Mouse (Mus musculus): ENCODE measurements at regions not wholly inside any gene's neighbourhood (a gene's known extent, or its start where the extent isn't known, plus 50 kb on each side); places are given as distances from the start of the nearest gene placed in this dataset.

DNA sequence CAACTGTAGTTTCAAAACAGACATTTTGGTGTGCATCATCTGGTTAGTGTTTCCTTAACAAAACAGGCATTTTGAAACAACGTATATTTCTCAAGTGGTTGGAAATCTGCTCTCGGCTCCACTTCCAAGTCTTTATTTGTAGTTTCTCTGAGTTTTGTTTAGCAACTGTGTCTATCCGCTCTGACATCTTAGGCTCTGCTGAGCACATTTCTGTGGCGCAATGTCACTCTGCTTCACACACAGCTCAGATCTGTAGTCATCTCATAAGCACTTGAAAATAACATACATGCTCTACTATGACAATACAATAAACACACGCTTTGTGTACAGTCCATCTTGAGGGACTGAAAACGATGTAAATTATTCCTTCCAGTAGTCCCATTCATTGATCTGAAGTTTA lies 135.9 kb downstream of the Wdr11 start:
- no peak overlapping the region for H3K4me3 ChIP-seq (ENCODE audit: low read depth, low read length)
- H3K36me3 ChIP-seq (replicated peaks) = no peaks in the 10 kb centered on the region
- no peaks in the 10 kb centered on the region for H3K4me1 ChIP-seq (ENCODE audit: insufficient read depth, low read depth, low read length)
- no peak for TF ChIP-seq GATA1 (IDR thresholded peaks at IDR 0.05; ENCODE audit: borderline replicate concordance, low read length)
- TF ChIP-seq GATA2 (IDR thresholded peaks at IDR 0.05; ENCODE audit: borderline replicate concordance, low read depth, low read length) = no peak
- no peak for TF ChIP-seq POLR2AphosphoS5 (IDR thresholded peaks at IDR 0.05; ENCODE audit: insufficient replicate concordance, low read depth, low read length)
- no peak for TF ChIP-seq TAL1 (conservative IDR thresholded peaks at IDR 0.05; ENCODE audit: low read depth, low read length)
- TF ChIP-seq CTCF (IDR thresholded peaks at IDR 0.05; ENCODE audit: low read depth, low read length) = no peak
- DNase-seq (ENCODE audit: low spot score) (no peak), ATAC-seq (ENCODE audit: extremely low read depth, insufficient number of reproducible peaks, low FRiP score, poor library complexity, severe bottlenecking) (no peak)
- H3K9me3 ChIP-seq (replicated peaks) = peaks cover 25% of the 10 kb centered on the region
- H3K27me3 ChIP-seq (ENCODE audit: insufficient read depth, low read length) = no peaks in the 10 kb centered on the region

DNA sequence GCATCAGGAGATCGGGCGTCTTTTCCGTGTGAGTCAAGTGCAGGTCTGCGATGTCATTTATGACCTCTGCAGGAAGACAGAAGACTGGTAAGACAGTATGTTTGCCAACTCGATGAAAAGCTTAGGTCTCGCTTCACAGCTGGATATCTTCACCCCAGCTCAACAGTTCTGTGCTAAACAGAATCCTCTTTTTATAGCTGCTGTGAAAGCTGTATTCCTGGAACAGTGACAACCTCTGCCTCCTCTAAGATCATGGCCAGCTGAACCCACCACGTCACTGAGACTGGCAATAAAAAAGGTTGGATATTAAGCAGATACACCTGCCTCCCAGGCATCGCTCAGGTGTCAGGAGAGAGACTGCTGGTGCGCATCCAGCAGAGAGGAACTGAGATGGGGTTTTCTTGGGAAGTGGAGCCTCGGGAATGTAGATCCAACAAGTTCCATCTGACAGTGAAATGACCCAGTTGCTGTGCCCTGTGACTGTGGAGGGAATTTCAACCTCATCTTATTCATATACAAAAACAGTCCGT lies 138.1 kb downstream of the Wdr11 start:
- TF ChIP-seq GATA2 (IDR thresholded peaks at IDR 0.05; ENCODE audit: borderline replicate concordance, low read depth, low read length) (no peak), TAL1 (conservative IDR thresholded peaks at IDR 0.05; ENCODE audit: low read depth, low read length) (no peak), GATA1 (IDR thresholded peaks at IDR 0.05; ENCODE audit: borderline replicate concordance, low read length) (no peak), POLR2AphosphoS5 (IDR thresholded peaks at IDR 0.05; ENCODE audit: insufficient replicate concordance, low read depth, low read length) (no peak), CTCF (IDR thresholded peaks at IDR 0.05; ENCODE audit: low read depth, low read length) (no peak)
- Histone ChIP-seq H3K4me1 (ENCODE audit: insufficient read depth, low read depth, low read length) (no peaks in the 10 kb centered on the region), H3K4me3 (ENCODE audit: low read depth, low read length) (no peak overlapping the region), H3K27me3 (ENCODE audit: insufficient read depth, low read length) (no peaks in the 10 kb centered on the region), H3K9me3 (replicated peaks) (peaks cover 22% of the 10 kb centered on the region), H3K36me3 (replicated peaks) (no peaks in the 10 kb centered on the region)
- DNase-seq (ENCODE audit: low spot score) (no peak), ATAC-seq (ENCODE audit: extremely low read depth, insufficient number of reproducible peaks, low FRiP score, poor library complexity, severe bottlenecking) (no peak)

DNA sequence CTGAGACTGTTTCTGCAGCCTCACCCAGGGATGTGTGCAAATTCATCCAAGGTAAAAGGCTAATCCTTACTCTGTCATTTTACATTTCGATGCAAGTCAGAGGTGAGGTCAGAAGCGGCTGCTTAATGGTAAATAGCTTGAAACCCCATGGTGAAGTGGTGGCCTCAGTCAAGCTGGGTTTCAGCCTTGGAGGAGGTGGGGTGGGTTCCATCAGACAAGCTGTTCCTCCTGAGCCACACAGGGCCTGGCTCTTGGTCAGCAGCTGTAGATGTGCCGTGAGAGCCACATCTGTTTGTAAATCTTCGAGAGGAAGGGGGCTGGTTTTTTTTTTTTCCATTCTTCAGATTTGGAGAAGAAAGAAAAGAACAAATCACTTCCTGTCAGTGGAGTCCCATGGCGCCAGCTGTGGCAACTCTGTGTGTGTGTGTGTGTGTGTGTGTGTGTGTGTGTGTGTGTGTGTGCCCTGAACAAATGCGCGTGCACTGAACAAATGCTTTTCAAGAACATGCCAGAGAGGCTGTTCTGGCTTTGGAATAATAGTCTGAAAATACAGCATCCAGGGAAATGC lies 139.2 kb downstream of the Wdr11 start:
- Histone ChIP-seq H3K27me3 (ENCODE audit: insufficient read depth, low read length) (no peaks in the 10 kb centered on the region), H3K9me3 (replicated peaks) (peaks cover 22% of the 10 kb centered on the region), H3K4me3 (ENCODE audit: low read depth, low read length) (no peak overlapping the region), H3K36me3 (replicated peaks) (no peaks in the 10 kb centered on the region), H3K4me1 (ENCODE audit: insufficient read depth, low read depth, low read length) (no peaks in the 10 kb centered on the region)
- DNase-seq (ENCODE audit: low spot score) = no peak
- TF ChIP-seq CTCF (IDR thresholded peaks at IDR 0.05; ENCODE audit: low read depth, low read length) (no peak), TAL1 (conservative IDR thresholded peaks at IDR 0.05; ENCODE audit: low read depth, low read length) (no peak), GATA1 (IDR thresholded peaks at IDR 0.05; ENCODE audit: borderline replicate concordance, low read length) (no peak), POLR2AphosphoS5 (IDR thresholded peaks at IDR 0.05; ENCODE audit: insufficient replicate concordance, low read depth, low read length) (no peak), GATA2 (IDR thresholded peaks at IDR 0.05; ENCODE audit: borderline replicate concordance, low read depth, low read length) (no peak)
- no peak for ATAC-seq (ENCODE audit: extremely low read depth, insufficient number of reproducible peaks, low FRiP score, poor library complexity, severe bottlenecking)

- H3K27me3 ChIP-seq (ENCODE audit: insufficient read depth, low read length) = no peaks in the 10 kb centered on the region
- no peaks in the 10 kb centered on the region for H3K4me1 ChIP-seq (ENCODE audit: insufficient read depth, low read depth, low read length)
- no peak for DNase-seq (ENCODE audit: low spot score)
- TF ChIP-seq GATA1 (IDR thresholded peaks at IDR 0.05; ENCODE audit: borderline replicate concordance, low read length) (no peak), POLR2AphosphoS5 (IDR thresholded peaks at IDR 0.05; ENCODE audit: insufficient replicate concordance, low read depth, low read length) (no peak), CTCF (IDR thresholded peaks at IDR 0.05; ENCODE audit: low read depth, low read length) (no peak), GATA2 (IDR thresholded peaks at IDR 0.05; ENCODE audit: borderline replicate concordance, low read depth, low read length) (no peak)
- H3K4me3 ChIP-seq (ENCODE audit: low read depth, low read length) = no peak overlapping the region
- H3K36me3 ChIP-seq (replicated peaks) = no peaks in the 10 kb centered on the region
- peaks cover 37% of the 10 kb centered on the region for H3K9me3 ChIP-seq (replicated peaks)
- no peak for ATAC-seq (ENCODE audit: extremely low read depth, insufficient number of reproducible peaks, low FRiP score, poor library complexity, severe bottlenecking)
These were observed 151.0 kb downstream of the Wdr11 start for GRCm38 (mm10) chr7:129742657-129743056.

DNA sequence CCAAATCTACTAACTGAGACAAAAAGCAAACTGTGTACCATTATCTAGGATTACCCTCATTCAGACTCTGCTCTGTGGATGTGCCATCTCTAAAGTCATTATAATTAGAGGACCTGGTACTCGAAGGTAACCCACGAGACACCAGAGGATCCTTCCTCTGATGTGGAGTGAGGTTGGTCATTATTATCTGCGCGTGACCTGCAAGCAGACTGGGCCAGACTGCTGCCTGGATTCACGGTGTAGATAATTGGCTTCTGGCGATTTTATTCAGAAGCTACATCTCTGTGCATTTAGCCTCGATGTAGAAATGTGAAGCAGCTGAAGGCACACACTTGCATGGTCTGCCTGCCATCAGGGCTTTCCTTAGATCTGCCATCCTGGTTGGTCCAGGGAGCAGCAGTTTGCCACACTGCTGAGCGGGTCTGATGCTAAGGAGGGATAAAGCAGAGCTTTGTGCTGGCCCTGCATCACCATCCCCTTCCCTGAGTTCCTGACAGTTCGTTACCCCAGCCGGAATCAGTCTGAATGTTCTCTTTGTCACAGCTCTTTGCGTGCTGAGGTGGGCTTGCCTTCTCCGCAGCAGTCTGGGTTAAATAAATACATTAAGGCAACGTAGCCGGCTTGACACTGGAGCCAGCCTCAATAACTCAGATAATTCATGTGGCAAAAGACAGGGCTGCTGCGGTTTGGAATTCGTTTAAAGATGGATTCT lies 152.4 kb downstream of the Wdr11 start:
- no peak for TF ChIP-seq GATA1 (IDR thresholded peaks at IDR 0.05; ENCODE audit: borderline replicate concordance, low read length)
- TF ChIP-seq GATA2 (IDR thresholded peaks at IDR 0.05; ENCODE audit: borderline replicate concordance, low read depth, low read length) = no peak
- TF ChIP-seq CTCF (IDR thresholded peaks at IDR 0.05; ENCODE audit: low read depth, low read length) = no peak
- no peak for TF ChIP-seq TAL1 (conservative IDR thresholded peaks at IDR 0.05; ENCODE audit: low read depth, low read length)
- TF ChIP-seq POLR2AphosphoS5 (IDR thresholded peaks at IDR 0.05; ENCODE audit: insufficient replicate concordance, low read depth, low read length) = no peak
- Histone ChIP-seq H3K27me3 (ENCODE audit: insufficient read depth, low read length) (no peaks in the 10 kb centered on the region), H3K4me3 (ENCODE audit: low read depth, low read length) (no peak overlapping the region), H3K36me3 (replicated peaks) (no peaks in the 10 kb centered on the region), H3K9me3 (replicated peaks) (peaks cover 47% of the 10 kb centered on the region), H3K4me1 (ENCODE audit: insufficient read depth, low read depth, low read length) (no peaks in the 10 kb centered on the region)
- no peak for ATAC-seq (ENCODE audit: extremely low read depth, insufficient number of reproducible peaks, low FRiP score, poor library complexity, severe bottlenecking)
- DNase-seq (ENCODE audit: low spot score) = no peak

- H3K9me3 ChIP-seq (replicated peaks) = peaks cover 44% of the 10 kb centered on the region
- no peaks in the 10 kb centered on the region for H3K4me1 ChIP-seq (ENCODE audit: insufficient read depth, low read depth, low read length)
- DNase-seq (ENCODE audit: low spot score) (no peak), ATAC-seq (ENCODE audit: extremely low read depth, insufficient number of reproducible peaks, low FRiP score, poor library complexity, severe bottlenecking) (no peak)
- TF ChIP-seq CTCF (IDR thresholded peaks at IDR 0.05; ENCODE audit: low read depth, low read length) = no peak
- TF ChIP-seq TAL1 (conservative IDR thresholded peaks at IDR 0.05; ENCODE audit: low read depth, low read length) = no peak
- no peak for TF ChIP-seq GATA2 (IDR thresholded peaks at IDR 0.05; ENCODE audit: borderline replicate concordance, low read depth, low read length)
- TF ChIP-seq GATA1 (IDR thresholded peaks at IDR 0.05; ENCODE audit: borderline replicate concordance, low read length) = no peak
- no peak for TF ChIP-seq POLR2AphosphoS5 (IDR thresholded peaks at IDR 0.05; ENCODE audit: insufficient replicate concordance, low read depth, low read length)
- no peaks in the 10 kb centered on the region for H3K27me3 ChIP-seq (ENCODE audit: insufficient read depth, low read length)
- H3K4me3 ChIP-seq (ENCODE audit: low read depth, low read length) = no peak overlapping the region
- no peaks in the 10 kb centered on the region for H3K36me3 ChIP-seq (replicated peaks)
These were observed 155.0 kb downstream of the Wdr11 start for GRCm38 (mm10) chr7:129746639-129747038.

Measured in G1E (cell line).